Mouse (Mus musculus) adrenal gland, adult 2 months (tissue): Measurements from ENCODE around the gene Rptor. TPM values are rescaled to one million over a fixed set of nuclear protein-coding genes. Genes with fewer than 3 reads are reported as not detected.

Source experiments
- DNase-seq: peaks from one replicate; pipeline ENCODE4 v3.0.0; 2021
- polyA plus RNA-seq: library from polyadenylated mRNA; depleted of rRNA; stranded (reverse); fragments of >200 nt; gene quantifications from 2 replicates; pipeline ENCODE4 v1.2.3, GENCODE M21; 2012
- total RNA-seq, 2 experiments: library from RNA; stranded (reverse); gene quantifications; 2 replicates each; pipeline ENCODE4 v1.2.3; 2021

Rptor gene
- total and polyA plus RNA-seq, 3 experiments, result 43.7 to 47.7 (median 45.2) TPM

- DNase-seq, result no peak
Observed at GRCm38 (mm10) chr11:119738990-119739846, 136.5 kb downstream of the Rptor start.

GRCm38 (mm10) chr11:119741401-119741800, 138.7 kb downstream of the Rptor start:
- no peak for DNase-seq

- no peak for DNase-seq
Observed at GRCm38 (mm10) chr11:119744436-119744835, 141.7 kb downstream of the Rptor start.

- DNase-seq, result no peak
Observed at GRCm38 (mm10) chr11:119745333-119745732, 142.6 kb downstream of the Rptor start.

- DNase-seq, result no peak
Observed at GRCm38 (mm10) chr11:119754459-119754858, 151.8 kb downstream of the Rptor start.

GRCm38 (mm10) chr11:119758214-119758613, 155.5 kb downstream of the Rptor start:
- DNase-seq, result no peak

- no peak for DNase-seq
Observed at GRCm38 (mm10) chr11:119758705-119759327, 156.1 kb downstream of the Rptor start.

- DNase-seq, result no peak
Observed at GRCm38 (mm10) chr11:119762911-119763310, 160.2 kb downstream of the Rptor start.

GRCm38 (mm10) chr11:119766023-119766422, 163.3 kb downstream of the Rptor start:
- no peak for DNase-seq

GRCm38 (mm10) chr11:119766782-119767459, 164.2 kb downstream of the Rptor start:
- DNase-seq, result no peak

GRCm38 (mm10) chr11:119767525-119767924, 164.8 kb downstream of the Rptor start:
- no peak for DNase-seq

GRCm38 (mm10) chr11:119768511-119768910, 165.8 kb downstream of the Rptor start:
- no peak for DNase-seq

GRCm38 (mm10) chr11:119769666-119770065, 167.0 kb downstream of the Rptor start:
- DNase-seq, result no peak

GRCm38 (mm10) chr11:119770985-119771384, 168.3 kb downstream of the Rptor start:
- DNase-seq, result no peak

- DNase-seq, result no peak
Observed at GRCm38 (mm10) chr11:119772896-119773295, 170.2 kb downstream of the Rptor start.

- DNase-seq, result no peak
Observed at GRCm38 (mm10) chr11:119775076-119775760, 172.5 kb downstream of the Rptor start.

- DNase-seq, result peak; percentile 45
Observed at GRCm38 (mm10) chr11:119777236-119777635, 174.5 kb downstream of the Rptor start.

GRCm38 (mm10) chr11:119777872-119778271, 175.2 kb downstream of the Rptor start:
- no peak for DNase-seq

- DNase-seq, result no peak
Observed at GRCm38 (mm10) chr11:119780290-119780689, 177.6 kb downstream of the Rptor start.

- DNase-seq, result no peak
Observed at GRCm38 (mm10) chr11:119781165-119781564, 178.5 kb downstream of the Rptor start.

GRCm38 (mm10) chr11:119781726-119782125, 179.0 kb downstream of the Rptor start:
- DNase-seq, result no peak

GRCm38 (mm10) chr11:119783653-119784052, 180.9 kb downstream of the Rptor start:
- no peak for DNase-seq
